Comparison of ENCODE assay signal across 8 mouse cellular contexts in the genomic region with DNA sequence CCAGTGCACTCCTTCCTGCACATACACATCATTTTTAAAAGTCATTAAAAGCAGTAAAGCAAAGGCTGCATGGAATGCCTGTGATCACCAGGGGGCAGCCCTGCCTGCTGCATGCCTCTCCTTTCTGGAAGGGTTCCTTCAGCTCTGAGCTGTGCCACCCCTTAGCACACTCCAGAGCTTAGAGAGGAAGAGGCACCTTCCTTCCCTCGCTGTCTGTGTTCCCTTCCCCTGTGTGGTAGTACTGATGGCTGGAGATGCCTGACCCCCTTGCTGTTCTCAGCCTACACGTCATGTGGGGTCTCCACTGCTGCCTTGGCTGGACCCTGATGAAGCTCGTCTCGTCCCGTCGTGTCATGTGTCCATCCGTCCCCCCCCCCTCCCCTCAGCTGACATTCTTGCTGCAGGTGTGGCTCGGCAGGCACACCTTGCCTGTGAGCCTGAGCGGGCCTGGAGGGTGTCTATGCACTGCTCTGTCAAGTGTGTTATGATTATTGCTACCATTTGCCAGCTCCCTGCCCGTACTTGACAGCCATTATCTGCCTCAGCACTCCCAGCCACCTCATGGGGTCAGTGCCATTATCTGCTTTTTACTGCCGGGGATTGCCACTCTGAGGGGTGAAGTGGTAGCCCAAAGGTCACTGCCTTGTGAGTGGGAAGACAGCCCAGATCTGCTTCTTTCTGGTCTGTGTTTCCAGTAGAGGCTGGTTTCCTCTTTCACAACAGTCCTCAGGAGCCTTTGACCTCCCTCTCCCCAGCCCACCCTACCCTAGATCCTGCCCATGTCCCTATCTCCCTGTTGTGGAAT. TPM values are rescaled to one million over a fixed set of nuclear protein-coding genes. Genes with fewer than 3 reads are reported as not detected.
A peak's percentile ranks its signal among the peaks of the same experiment; 100 is the strongest.
DNase-seq lines count a peak whose midpoint lies in the region; ATAC-seq lines count a peak whose summit lies in the region.

No protein-coding gene starts in this region.

- WGBS in forebrain, embryonic 16.5 days: 75% methylated on average over 11 of the region's 11 CpGs
- WGBS in limb, embryonic 12.5 days: 52% methylated on average over 11 of the region's 11 CpGs
- 82% methylated on average over 11 of the region's 11 CpGs for WGBS in midbrain, embryonic 14.5 days

- H3K4me3 ChIP-seq in forebrain, embryonic 16.5 days (replicated peaks; ENCODE audit: low read length): no peak overlapping the region
- no peak overlapping the region for H3K4me3 ChIP-seq in limb, embryonic 12.5 days (replicated peaks)
- H3K4me3 ChIP-seq in midbrain, embryonic 14.5 days (replicated peaks; ENCODE audit: low read depth, low read length): no peak overlapping the region

- H3K4me1 ChIP-seq in forebrain, embryonic 16.5 days (replicated peaks; ENCODE audit: control insufficient read depth, insufficient read depth, low read length): peaks cover 23% of the 10 kb centered on the region
- H3K4me1 ChIP-seq in limb, embryonic 12.5 days (replicated peaks): peaks cover 20% of the 10 kb centered on the region
- no peaks in the 10 kb centered on the region for H3K4me1 ChIP-seq in midbrain, embryonic 14.5 days (ENCODE audit: control insufficient read depth, insufficient read depth, low read length)

- H3K9me3 ChIP-seq in forebrain, embryonic 16.5 days (ENCODE audit: control insufficient read depth, low read length): no peaks in the 10 kb centered on the region
- no peaks in the 10 kb centered on the region for H3K9me3 ChIP-seq in limb, embryonic 12.5 days
- H3K9me3 ChIP-seq in midbrain, embryonic 14.5 days (ENCODE audit: control insufficient read depth, low read length): no peaks in the 10 kb centered on the region

- peak; percentile 68 for ATAC-seq in forebrain, embryonic 16.5 days
- ATAC-seq in limb, embryonic 12.5 days (ENCODE audit: insufficient number of reproducible peaks, insufficient read depth, low FRiP score, low TSS enrichment, low read depth): peak; percentile 45; the same call in 1 of the 2 replicates
- ATAC-seq in midbrain, embryonic 14.5 days (ENCODE audit: low FRiP score, low TSS enrichment): no peak

- H3K27ac ChIP-seq in forebrain, embryonic 16.5 days (ENCODE audit: low read length): no peak overlapping the region
- H3K27ac ChIP-seq in limb, embryonic 12.5 days: no peak overlapping the region
- no peak overlapping the region for H3K27ac ChIP-seq in midbrain, embryonic 14.5 days (replicated peaks; ENCODE audit: low read depth, low read length)

- DNase-seq in layer of hippocampus, adult 11-12 months (ENCODE audit: low spot score): peak; percentile 63
- DNase-seq in layer of hippocampus, adult 9-10 months (ENCODE audit: low spot score): no peak
- peak; percentile 39 for DNase-seq in adrenal gland, postnatal 25 days
- peak; percentile 55 for DNase-seq in kidney, adult 11 months
- peak; percentile 76 for DNase-seq in midbrain, embryonic 14.5 days
- peak; percentile 21 to 37 for DNase-seq in thymus, postnatal 36 days

- H3K9ac ChIP-seq in forebrain, embryonic 16.5 days (replicated peaks; ENCODE audit: low read depth, low read length): no peak overlapping the region; the same call in 1 of the 2 replicates
- no peak overlapping the region for H3K9ac ChIP-seq in limb, embryonic 12.5 days (replicated peaks)
- no peak overlapping the region for H3K9ac ChIP-seq in midbrain, embryonic 14.5 days (replicated peaks; ENCODE audit: low read length)

- no peaks in the 10 kb centered on the region for H3K27me3 ChIP-seq in forebrain, embryonic 16.5 days (replicated peaks; ENCODE audit: control insufficient read depth, insufficient read depth, low read length)
- H3K27me3 ChIP-seq in limb, embryonic 12.5 days: no peaks in the 10 kb centered on the region
- H3K27me3 ChIP-seq in midbrain, embryonic 14.5 days (ENCODE audit: control insufficient read depth, insufficient read depth, low read length): no peaks in the 10 kb centered on the region

- H3K36me3 ChIP-seq in forebrain, embryonic 16.5 days (ENCODE audit: control insufficient read depth, insufficient read depth): peaks cover 2% of the 10 kb centered on the region; the same call in 1 of the 2 replicates
- H3K36me3 ChIP-seq in limb, embryonic 12.5 days: peaks cover 36% of the 10 kb centered on the region
- peaks cover 21% of the 10 kb centered on the region; the same call in 1 of the 2 replicates for H3K36me3 ChIP-seq in midbrain, embryonic 14.5 days (ENCODE audit: control insufficient read depth, insufficient read depth, low read length)

- no peak overlapping the region for H3K4me2 ChIP-seq in forebrain, embryonic 16.5 days (ENCODE audit: low read length)
- no peak overlapping the region for H3K4me2 ChIP-seq in limb, embryonic 12.5 days
- no peak overlapping the region for H3K4me2 ChIP-seq in midbrain, embryonic 14.5 days (ENCODE audit: low read length)

RNA-seq across cellular contexts. Expression of a gene that starts 6.2 kb away (rescaled TPM):
- 0.58 TPM in 1 of 2 replicates, not detected in the other for total RNA-seq in adrenal gland, postnatal 25 days (2021)
- polyA plus RNA-seq in forebrain, embryonic 16.5 days (2015; fragmentation: Nextera tagmentation; extraction: Ambion mirVana): not detected in 2 replicates
- polyA plus RNA-seq in limb, embryonic 12.5 days (2016; fragmentation: Nextera tagmentation; extraction: Ambion mirVana): not detected in 2 replicates
- polyA plus RNA-seq in midbrain, embryonic 14.5 days (2014; fragmentation: Nextera tagmentation; extraction: Ambion mirVana): not detected in 2 replicates

RNA-seq across cellular contexts. Expression of a gene that starts 27.4 kb away (rescaled TPM):
- not detected in 2 replicates for total RNA-seq in adrenal gland, postnatal 25 days (2021)
- polyA plus RNA-seq in forebrain, embryonic 16.5 days (2015; fragmentation: Nextera tagmentation; extraction: Ambion mirVana): not detected in 2 replicates
- polyA plus RNA-seq in limb, embryonic 12.5 days (2016; fragmentation: Nextera tagmentation; extraction: Ambion mirVana): not detected in 2 replicates
- polyA plus RNA-seq in midbrain, embryonic 14.5 days (2014; fragmentation: Nextera tagmentation; extraction: Ambion mirVana): not detected in 2 replicates
